Mouse (Mus musculus) spleen, adult 2 months (tissue): Measurements from ENCODE around the gene Gm37240. TPM values are rescaled to one million over a fixed set of nuclear protein-coding genes. Genes with fewer than 3 reads are reported as not detected.

Experiments
- DNase-seq, 2 experiments: peaks; one replicate each; pipeline versions ENCODE4 v3.0.0 to v3.0.0-alpha.2; 2012 to 2021; ENCODE audit warnings: low spot score in 2 of 2, low read depth in 1 of 2
- H3K27ac ChIP-seq: fragments of 200-500 bp; 2 replicates; pipeline ENCODE4 v1.5.1; 2012; ENCODE audit warnings: low read length, inconsistent platforms; ENCODE audit not compliant: insufficient read depth
- H3K27me3 ChIP-seq: fragments of 200-500 bp; 2 replicates; pipeline ENCODE4 v1.6.1; 2012; ENCODE audit warnings: mild to moderate bottlenecking, moderate library complexity, low read length, inconsistent platforms; ENCODE audit not compliant: control insufficient read depth, insufficient read depth
- H3K36me3 ChIP-seq: fragments of 200-500 bp; 2 replicates; pipeline ENCODE4 v1.6.1; 2012; ENCODE audit warnings: mild to moderate bottlenecking, low read length, inconsistent platforms; ENCODE audit not compliant: control insufficient read depth, insufficient read depth
- H3K4me1 ChIP-seq: fragments of 200-500 bp; 2 replicates; pipeline ENCODE4 v1.6.1; 2011; ENCODE audit warnings: inconsistent platforms; ENCODE audit not compliant: control insufficient read depth, insufficient read depth, insufficient read length
- H3K4me3 ChIP-seq: fragments of 200-500 bp; 2 replicates; pipeline ENCODE4 v1.5.1; 2011; ENCODE audit warnings: mild to moderate bottlenecking, inconsistent platforms; ENCODE audit not compliant: insufficient read depth, insufficient read length; ENCODE audit errors: extremely low read depth
- CTCF ChIP-seq: fragments of 200-500 bp; IDR thresholded peaks from 2 replicates; pipeline ENCODE4 v1.5.1; 2011; ENCODE audit warnings: mild to moderate bottlenecking, inconsistent platforms; ENCODE audit not compliant: insufficient read depth, insufficient read length, insufficient replicate concordance; ENCODE audit errors: extremely low read depth
- POLR2A ChIP-seq: fragments of 200-500 bp; IDR thresholded peaks from 2 replicates; pipeline ENCODE4 v1.6.1; 2011; ENCODE audit warnings: low read depth, low read length, inconsistent platforms
- WGBS: fragments of 180-500 bp; shearing (Covaris S2); methylation state at CpG from one replicate; pipeline ENCODE4 v1.1.7; 2018; 5-methylcytosine and 5-hydroxymethylcytosine counted together
- polyA plus RNA-seq: library from polyadenylated mRNA; depleted of rRNA; stranded (reverse); fragments of >200 nt; gene quantifications from 2 replicates; pipeline ENCODE4 v1.2.3, GENCODE M21; 2012

Gene Gm37240
- polyA plus RNA-seq, 1 experiment: 1.1 TPM

DNA sequence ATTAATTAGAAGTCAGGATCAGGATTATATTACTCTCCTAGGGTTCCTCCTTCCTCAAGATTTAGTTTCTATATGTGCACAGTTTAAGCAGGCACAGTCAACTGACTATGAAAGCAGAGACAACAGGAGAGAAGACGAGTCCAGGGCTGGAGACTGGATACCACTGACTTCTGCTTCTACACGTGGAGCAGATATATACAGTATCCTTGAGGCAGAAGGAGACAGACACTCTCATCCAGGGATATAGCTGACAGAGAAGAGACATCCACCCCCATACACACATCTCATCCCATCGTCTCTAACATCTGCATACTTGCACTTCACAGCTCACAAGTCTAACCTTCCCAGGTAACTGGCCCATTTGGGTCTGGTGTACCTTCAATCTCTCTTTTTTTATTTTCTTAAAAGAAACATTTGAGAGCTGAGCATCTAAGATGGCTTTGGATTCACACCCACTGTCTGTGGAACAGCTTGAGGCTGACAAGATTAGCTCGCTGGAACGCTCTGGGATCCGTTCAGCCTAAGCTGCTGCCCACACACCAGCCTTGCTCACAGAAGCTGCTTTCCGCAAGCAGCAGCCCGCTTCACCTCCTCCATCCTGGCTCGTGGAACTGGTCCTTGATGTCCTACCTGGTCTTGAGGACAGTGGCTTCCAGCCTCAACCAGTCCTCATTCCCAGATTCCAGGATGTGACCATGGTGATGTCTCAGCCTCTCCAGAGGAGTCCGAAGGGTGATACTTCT is 421.9 kb downstream of the Gm37240 start:
- no peaks in the 10 kb centered on the region for H3K27me3 ChIP-seq
- no peaks in the 10 kb centered on the region for H3K4me1 ChIP-seq
- H3K27ac ChIP-seq: no peak overlapping the region
- 89% methylated on average over 10 of the region's 10 CpGs for WGBS
- no peak overlapping the region for H3K4me3 ChIP-seq
- no peak for DNase-seq
- no peak for TF ChIP-seq POLR2A
- TF ChIP-seq CTCF: no peak
- H3K36me3 ChIP-seq: no peaks in the 10 kb centered on the region

DNA sequence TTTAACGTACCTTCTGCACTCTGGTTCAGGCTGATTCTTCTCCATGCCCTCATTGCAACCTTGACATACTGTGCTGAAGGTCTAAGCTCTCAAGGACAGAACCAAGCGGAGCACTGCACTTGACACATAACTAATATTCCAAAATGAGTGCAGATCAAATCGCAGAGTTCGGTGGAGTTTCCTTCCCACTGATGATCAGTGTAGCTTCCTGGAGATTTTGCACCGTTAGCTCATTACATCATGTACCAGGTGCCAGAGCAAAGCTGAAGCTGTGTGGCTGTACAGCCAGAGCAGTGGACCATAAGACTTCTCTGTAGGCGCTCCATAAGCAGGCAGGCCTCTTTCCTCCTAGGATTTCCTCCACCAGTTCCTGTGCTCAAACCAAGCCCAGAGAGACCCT is 427.3 kb downstream of the Gm37240 start:
- no peak for DNase-seq
- Histone ChIP-seq H3K27me3 (no peaks in the 10 kb centered on the region), H3K4me1 (no peaks in the 10 kb centered on the region), H3K4me3 (no peak overlapping the region), H3K27ac (no peak overlapping the region), H3K36me3 (no peaks in the 10 kb centered on the region)
- TF ChIP-seq CTCF (no peak), POLR2A (no peak)
- WGBS: 79% methylated on average over 6 of the region's 6 CpGs

- H3K27me3 ChIP-seq: no peaks in the 10 kb centered on the region
- WGBS: 86% methylated on average over 2 of the region's 2 CpGs
- no peak for TF ChIP-seq CTCF
- no peak for TF ChIP-seq POLR2A
- no peak overlapping the region for H3K4me3 ChIP-seq
- H3K27ac ChIP-seq: no peak overlapping the region
- H3K36me3 ChIP-seq: no peaks in the 10 kb centered on the region
- H3K4me1 ChIP-seq: no peaks in the 10 kb centered on the region
- no peak for DNase-seq
These were observed 430.3 kb downstream of the Gm37240 start for GRCm38 (mm10) chr3:85456983-85457382.

- no peak for TF ChIP-seq POLR2A
- TF ChIP-seq CTCF: no peak
These were observed 431.9 kb downstream of the Gm37240 start for GRCm38 (mm10) chr3:85455453-85455852.

GRCm38 (mm10) chr3:85454001-85454400 is 433.3 kb downstream of the Gm37240 start:
- Histone ChIP-seq H3K27ac (no peak overlapping the region), H3K4me3 (no peak overlapping the region), H3K4me1 (no peaks in the 10 kb centered on the region), H3K27me3 (no peaks in the 10 kb centered on the region), H3K36me3 (no peaks in the 10 kb centered on the region)
- 84% methylated on average over 6 of the region's 6 CpGs for WGBS
- DNase-seq: no peak
- TF ChIP-seq CTCF (no peak), POLR2A (no peak)

More at GRCm38 (mm10) chr3:85455453-85455852, 431.9 kb downstream of the Gm37240 start:
- Histone ChIP-seq H3K4me3 (no peak overlapping the region), H3K4me1 (no peaks in the 10 kb centered on the region), H3K27me3 (no peaks in the 10 kb centered on the region), H3K36me3 (no peaks in the 10 kb centered on the region), H3K27ac (no peak overlapping the region)
- WGBS: 12% methylated on average over 3 of the region's 3 CpGs
- DNase-seq: no peak

GRCm38 (mm10) chr3:85449461-85449860 is 437.9 kb downstream of the Gm37240 start:
- TF ChIP-seq POLR2A (no peak), CTCF (no peak)
- 90% methylated on average over 4 of the region's 4 CpGs for WGBS
- Histone ChIP-seq H3K27me3 (no peaks in the 10 kb centered on the region), H3K27ac (no peak overlapping the region), H3K4me3 (no peak overlapping the region), H3K36me3 (no peaks in the 10 kb centered on the region), H3K4me1 (no peaks in the 10 kb centered on the region)
- DNase-seq: no peak

- DNase-seq: no peak
- H3K27ac ChIP-seq: no peak overlapping the region
- H3K4me3 ChIP-seq: no peak overlapping the region
- H3K36me3 ChIP-seq: no peaks in the 10 kb centered on the region
- H3K4me1 ChIP-seq: no peaks in the 10 kb centered on the region
- no peaks in the 10 kb centered on the region for H3K27me3 ChIP-seq
- no peak for TF ChIP-seq CTCF
- TF ChIP-seq POLR2A: no peak
- WGBS: 93% methylated on average over 5 of the region's 5 CpGs
These were observed 444.5 kb downstream of the Gm37240 start for GRCm38 (mm10) chr3:85442781-85443180.
